27 mouse cellular contexts compared by ENCODE assay signal in genomic region chr8:84889141-84889540, GRCm38 (mm10). TPM values are rescaled to one million over a fixed set of nuclear protein-coding genes. Genes with fewer than 3 reads are reported as not detected.
DNase-seq lines count a peak whose midpoint lies in the region; ATAC-seq and TF ChIP-seq lines count a peak whose summit lies in the region.
"Had no signal": no experiment of that assay in that cellular context is flagged by ENCODE, and none has a peak within 500 bp of the region (broad histone marks: within the 10 kb centered on the region; RNA-seq: fewer than 3 reads in every experiment).

No protein-coding gene starts in this region.

- no peak overlapping the region for H3K4me2 ChIP-seq in liver, postnatal 0 days (ENCODE audit: low read depth, low read length)
- no peak overlapping the region for H3K4me2 ChIP-seq in liver, embryonic 15.5 days
- H3K4me2 ChIP-seq in liver, embryonic 12.5 days = no peak overlapping the region
- H3K4me2 ChIP-seq: embryonic facial prominence, embryonic 13.5 days; embryonic facial prominence, embryonic 15.5 days; forebrain, embryonic 12.5 days had no signal

- peaks cover 9% of the 10 kb centered on the region; the same call in 1 of the 2 replicates for H3K4me1 ChIP-seq in liver, adult 2 months (ENCODE audit: control insufficient read depth, insufficient read depth, low read length)
- H3K4me1 ChIP-seq in liver, postnatal 0 days (ENCODE audit: insufficient read depth) = peaks cover 13% of the 10 kb centered on the region
- H3K4me1 ChIP-seq in liver, embryonic 15.5 days (replicated peaks) = peaks cover 41% of the 10 kb centered on the region
- peaks cover 35% of the 10 kb centered on the region for H3K4me1 ChIP-seq in liver, embryonic 12.5 days

- H3K9me3 ChIP-seq in liver, postnatal 0 days (ENCODE audit: low read length) = no peaks in the 10 kb centered on the region
- no peaks in the 10 kb centered on the region for H3K9me3 ChIP-seq in liver, embryonic 15.5 days (replicated peaks)
- no peaks in the 10 kb centered on the region for H3K9me3 ChIP-seq in liver, embryonic 12.5 days (replicated peaks)
- H3K9me3 ChIP-seq: embryonic facial prominence, embryonic 13.5 days; embryonic facial prominence, embryonic 15.5 days; forebrain, embryonic 10.5 days; forebrain, embryonic 12.5 days; G1E had no signal

- H3K27ac ChIP-seq in liver, adult 2 months (replicated peaks; ENCODE audit: insufficient read depth, low read depth, low read length) = no peak overlapping the region
- H3K27ac ChIP-seq in liver, postnatal 0 days (ENCODE audit: low read depth) = no peak overlapping the region
- H3K27ac ChIP-seq in liver, embryonic 15.5 days (replicated peaks) = peak overlapping the region; percentile 35; the same call in 1 of the 2 replicates
- no peak overlapping the region for H3K27ac ChIP-seq in liver, embryonic 12.5 days
- H3K27ac ChIP-seq: embryonic facial prominence, embryonic 13.5 days; embryonic facial prominence, embryonic 15.5 days; forebrain, embryonic 10.5 days; forebrain, embryonic 12.5 days had no signal

- H3K27me3 ChIP-seq in liver, adult 2 months (ENCODE audit: control insufficient read depth, insufficient read depth, low read length) = no peaks in the 10 kb centered on the region
- H3K27me3 ChIP-seq in liver, postnatal 0 days (ENCODE audit: insufficient read depth, low read length) = no peaks in the 10 kb centered on the region
- H3K27me3 ChIP-seq in liver, embryonic 15.5 days = no peaks in the 10 kb centered on the region
- H3K27me3 ChIP-seq in liver, embryonic 12.5 days (replicated peaks) = no peaks in the 10 kb centered on the region
- H3K27me3 ChIP-seq: CH12.LX; embryonic facial prominence, embryonic 13.5 days; embryonic facial prominence, embryonic 15.5 days; forebrain, embryonic 12.5 days had no signal

- DNase-seq in liver, adult 2 months (ENCODE audit: extremely low read depth, low read depth, low spot score) = peak; percentile 53
- DNase-seq in liver, postnatal 0 days = no peak
- DNase-seq in testis, postnatal 10 days (ENCODE audit: low spot score) = peak; percentile 27
- no peak for DNase-seq in testis, postnatal 14 days (ENCODE audit: low spot score)
- DNase-seq: adrenal gland, adult 2 months; adrenal gland, postnatal 10 days; adrenal gland, postnatal 25 days; B cell, adult 2 months; cerebellum, adult 11 months; cerebellum, adult 18-20 months; cerebellum, adult 8-10 months; cerebellum, adult 9-11 months; cerebellum, postnatal 14 days; cerebellum, postnatal 36 days; embryo, embryonic 11 days had no signal

- no peak for ATAC-seq in liver, postnatal 0 days
- no peak for ATAC-seq in liver, embryonic 15.5 days (ENCODE audit: insufficient read depth)
- no peak for ATAC-seq in liver, embryonic 12.5 days
- ATAC-seq: CD4-positive, CD25-positive, alpha-beta regulatory T cell, adult 4 months; forebrain, embryonic 14.5 days; forebrain, embryonic 16.5 days had no signal

- H3K79me2 ChIP-seq in liver, adult 2 months (ENCODE audit: control insufficient read depth, insufficient read depth, low read length) = peaks cover 3% of the 10 kb centered on the region; the same call in 1 of the 2 replicates

- no peak overlapping the region for H3K4me3 ChIP-seq in liver, adult 2 months (ENCODE audit: insufficient read depth, low read depth, low read length)
- no peak overlapping the region for H3K4me3 ChIP-seq in liver, postnatal 0 days (ENCODE audit: low read depth, low read length)
- no peak overlapping the region for H3K4me3 ChIP-seq in liver, embryonic 15.5 days (replicated peaks)
- no peak overlapping the region for H3K4me3 ChIP-seq in liver, embryonic 12.5 days
- H3K4me3 ChIP-seq: embryonic facial prominence, embryonic 13.5 days; embryonic facial prominence, embryonic 15.5 days; erythroblast, embryonic 14.5 days; forebrain, embryonic 10.5 days; forebrain, embryonic 12.5 days had no signal

- 28% methylated on average over 1 of the region's 1 CpGs for WGBS in liver, adult 2 months
- WGBS in liver, postnatal 0 days (ENCODE audit: insufficient replicate concordance) = 100% methylated on average over 1 of the region's 1 CpGs
- WGBS in liver, embryonic 15.5 days (ENCODE audit: insufficient replicate concordance) = 82% methylated on average over 1 of the region's 1 CpGs
- 100% methylated on average over 1 of the region's 1 CpGs for WGBS in liver, embryonic 12.5 days (ENCODE audit: insufficient replicate concordance)

- TF ChIP-seq CTCF in liver, adult 2 months (IDR thresholded peaks at IDR 0.05; ENCODE audit: low read depth, low read length) = no peak
- TF ChIP-seq CTCF in liver, postnatal 0 days (IDR thresholded peaks at IDR 0.05; ENCODE audit: low read depth) = no peak

- no peak for TF ChIP-seq POLR2A in liver, adult 2 months (IDR thresholded peaks at IDR 0.05; ENCODE audit: extremely low read depth, insufficient read depth, low read length)

- no peak for TF ChIP-seq EP300 in liver, postnatal 0 days (IDR thresholded peaks at IDR 0.05; ENCODE audit: low read depth)

- H3K36me3 ChIP-seq in liver, adult 2 months (ENCODE audit: control insufficient read depth, insufficient read depth, low read length) = peaks cover 53% of the 10 kb centered on the region
- peaks cover 45% of the 10 kb centered on the region for H3K36me3 ChIP-seq in liver, postnatal 0 days (replicated peaks; ENCODE audit: insufficient read depth, low read length)
- peaks cover 70% of the 10 kb centered on the region for H3K36me3 ChIP-seq in liver, embryonic 15.5 days (replicated peaks)
- H3K36me3 ChIP-seq in liver, embryonic 12.5 days = peaks cover 79% of the 10 kb centered on the region

- no peak overlapping the region for H3K9ac ChIP-seq in liver, adult 2 months (ENCODE audit: low read depth, low read length)
- no peak overlapping the region for H3K9ac ChIP-seq in liver, postnatal 0 days (replicated peaks)
- H3K9ac ChIP-seq in liver, embryonic 15.5 days = no peak overlapping the region
- H3K9ac ChIP-seq in liver, embryonic 12.5 days = no peak overlapping the region
- H3K9ac ChIP-seq: embryonic facial prominence, embryonic 13.5 days; embryonic facial prominence, embryonic 15.5 days; forebrain, embryonic 12.5 days had no signal

RNA-seq across cellular contexts. Expression of gene Gcdh, which starts 4.6 kb away (rescaled TPM):
- total RNA-seq in liver, adult 2 months (2014; rRNA removed) = 461 and 560 TPM in 2 replicates
- polyA plus RNA-seq in liver, adult 2 months (2012; rRNA removed) = 1,882 and 2,081 TPM in 2 replicates
- 139 and 141 TPM in 2 replicates for polyA plus RNA-seq in liver, postnatal 0 days (2015; fragmentation: Nextera tagmentation; extraction: Ambion mirVana)
- 55.1 and 67.9 TPM in 2 replicates for polyA plus RNA-seq in liver, embryonic 15.5 days (2015; fragmentation: Nextera tagmentation; extraction: Ambion mirVana)
- 41.1 and 44.3 TPM in 2 replicates for polyA plus RNA-seq in liver, embryonic 12.5 days (2016; fragmentation: Nextera tagmentation; extraction: Ambion mirVana)

RNA-seq across cellular contexts. Expression of gene Klf1, which starts 12.6 kb away (rescaled TPM):
- 4.8 and 5.8 TPM in 2 replicates for total RNA-seq in liver, adult 2 months (2014; rRNA removed)
- 5.2 and 6.6 TPM in 2 replicates for polyA plus RNA-seq in liver, adult 2 months (2012; rRNA removed)
- 133 and 149 TPM in 2 replicates for polyA plus RNA-seq in liver, postnatal 0 days (2015; fragmentation: Nextera tagmentation; extraction: Ambion mirVana)
- polyA plus RNA-seq in liver, embryonic 15.5 days (2015; fragmentation: Nextera tagmentation; extraction: Ambion mirVana) = 443 and 534 TPM in 2 replicates
- 517 and 552 TPM in 2 replicates for polyA plus RNA-seq in liver, embryonic 12.5 days (2016; fragmentation: Nextera tagmentation; extraction: Ambion mirVana)

RNA-seq across cellular contexts. Expression of gene Syce2, which starts 17.2 kb away (rescaled TPM):
- 1.1 and 1.6 TPM in 2 replicates for total RNA-seq in liver, adult 2 months (2014; rRNA removed)
- polyA plus RNA-seq in liver, adult 2 months (2012; rRNA removed) = 0.92 and 1.0 TPM in 2 replicates
- polyA plus RNA-seq in liver, postnatal 0 days (2015; fragmentation: Nextera tagmentation; extraction: Ambion mirVana) = 30.6 and 31.2 TPM in 2 replicates
- 50.1 and 55.0 TPM in 2 replicates for polyA plus RNA-seq in liver, embryonic 15.5 days (2015; fragmentation: Nextera tagmentation; extraction: Ambion mirVana)
- polyA plus RNA-seq in liver, embryonic 12.5 days (2016; fragmentation: Nextera tagmentation; extraction: Ambion mirVana) = 110 TPM in 2 replicates
- total RNA-seq: CH12.LX had no signal

RNA-seq across cellular contexts. Expression of gene Dnase2a, which starts 19.2 kb away (rescaled TPM):
- 13.0 and 16.1 TPM in 2 replicates for total RNA-seq in liver, adult 2 months (2014; rRNA removed)
- polyA plus RNA-seq in liver, adult 2 months (2012; rRNA removed) = 16.1 and 20.0 TPM in 2 replicates
- polyA plus RNA-seq in liver, postnatal 0 days (2015; fragmentation: Nextera tagmentation; extraction: Ambion mirVana) = 15.4 and 16.0 TPM in 2 replicates
- 11.4 and 12.7 TPM in 2 replicates for polyA plus RNA-seq in liver, embryonic 15.5 days (2015; fragmentation: Nextera tagmentation; extraction: Ambion mirVana)
- polyA plus RNA-seq in liver, embryonic 12.5 days (2016; fragmentation: Nextera tagmentation; extraction: Ambion mirVana) = 10.8 and 11.4 TPM in 2 replicates

RNA-seq across cellular contexts. Expression of gene Farsa, which starts 32.4 kb away (rescaled TPM):
- 11.0 and 13.6 TPM in 2 replicates for total RNA-seq in liver, adult 2 months (2014; rRNA removed)
- 24.1 and 32.4 TPM in 2 replicates for polyA plus RNA-seq in liver, adult 2 months (2012; rRNA removed)
- polyA plus RNA-seq in liver, postnatal 0 days (2015; fragmentation: Nextera tagmentation; extraction: Ambion mirVana) = 30.3 and 33.6 TPM in 2 replicates
- 58.8 and 61.9 TPM in 2 replicates for polyA plus RNA-seq in liver, embryonic 15.5 days (2015; fragmentation: Nextera tagmentation; extraction: Ambion mirVana)
- 96.3 and 98.6 TPM in 2 replicates for polyA plus RNA-seq in liver, embryonic 12.5 days (2016; fragmentation: Nextera tagmentation; extraction: Ambion mirVana)

Comparison
In these comparisons a context has a peak if more than half of its experiments do, and no peak if none do; other contexts are left out.
1. DNase-seq: peak in liver, adult 2 months (single experiment) and testis, postnatal 10 days (single experiment); none in liver, postnatal 0 days (single experiment) and testis, postnatal 14 days (single experiment).
2. RNA of gene Gcdh, which starts 4.6 kb away (polyA plus RNA-seq): 1,882 to 2,081 TPM in liver, adult 2 months; 139 to 141 TPM in liver, postnatal 0 days, 55.1 to 67.9 TPM in liver, embryonic 15.5 days and 41.1 to 44.3 TPM in liver, embryonic 12.5 days; every median in the first group is over 10 times any median in the second.
3. RNA of gene Klf1, which starts 12.6 kb away (polyA plus RNA-seq): 517 to 552 TPM in liver, embryonic 12.5 days, 443 to 534 TPM in liver, embryonic 15.5 days and 133 to 149 TPM in liver, postnatal 0 days; 5.2 to 6.6 TPM in liver, adult 2 months; every median in the first group is over 10 times any median in the second.
4. RNA of gene Syce2, which starts 17.2 kb away (polyA plus RNA-seq): 110 TPM in liver, embryonic 12.5 days, 50.1 to 55.0 TPM in liver, embryonic 15.5 days and 30.6 to 31.2 TPM in liver, postnatal 0 days; 0.92 to 1.0 TPM in liver, adult 2 months; every median in the first group is over 10 times any median in the second.